Mouse (Mus musculus): ENCODE measurements around the gene Wdr37. TPM values are rescaled to one million over a fixed set of nuclear protein-coding genes. Genes with fewer than 3 reads are reported as not detected.
A peak's percentile ranks its signal among the peaks of the same experiment; 100 is the strongest.

Gene Wdr37
- polyA plus RNA-seq, 2 experiments = 4.1 to 7.2 TPM

DNA sequence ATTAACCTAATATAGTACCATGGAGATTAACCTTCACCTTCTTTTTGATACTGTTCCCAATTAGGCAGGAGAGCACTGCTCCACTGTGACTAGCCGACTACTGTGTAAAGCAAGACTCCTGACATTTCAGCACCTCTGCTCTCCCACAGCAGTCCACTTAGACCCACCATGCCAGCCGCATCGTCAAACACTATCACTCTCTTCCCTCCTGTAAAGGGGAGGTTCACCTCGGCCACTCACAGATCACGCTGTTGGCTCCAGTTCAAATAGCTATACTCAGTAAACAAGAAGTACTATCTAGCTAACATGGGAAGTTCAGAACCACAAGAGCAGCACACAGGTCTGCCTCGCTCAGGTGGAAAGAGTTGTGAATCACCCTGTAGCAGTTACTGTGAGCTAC, 13.3 kb downstream of the Wdr37 start:
- Histone ChIP-seq H3K27me3 (ENCODE audit: control insufficient read depth, insufficient read depth, low read length) (no peaks in the 10 kb centered on the region), H3K4me2 (ENCODE audit: low read depth) (no peak overlapping the region), H3K27ac (no peak overlapping the region), H3K36me3 (replicated peaks; ENCODE audit: control insufficient read depth, insufficient read depth, low read depth) (peaks cover 23% of the 10 kb centered on the region), H3K9me3 (ENCODE audit: control insufficient read depth, low read length) (no peaks in the 10 kb centered on the region), H3K9ac (replicated peaks) (no peak overlapping the region), H3K4me3 (ENCODE audit: insufficient read depth in 1 of 2, low read depth in 2 of 2, low read length in 2 of 2) (no peak overlapping the region), H3K4me1 (replicated peaks; ENCODE audit: control insufficient read depth in 2 of 2, insufficient read depth in 2 of 2, low read length in 1 of 2) (no peaks in the 10 kb centered on the region)
- TF ChIP-seq CTCF (IDR thresholded peaks at IDR 0.05; ENCODE audit: low read depth) = no peak
- ATAC-seq (ENCODE audit: insufficient read depth) (no peak), DNase-seq (ENCODE audit: low read depth in 3 of 3, low spot score in 3 of 3) (no peak)
- 71% methylated on average over 6 of the region's 6 CpGs for WGBS (ENCODE audit: insufficient replicate concordance)

DNA sequence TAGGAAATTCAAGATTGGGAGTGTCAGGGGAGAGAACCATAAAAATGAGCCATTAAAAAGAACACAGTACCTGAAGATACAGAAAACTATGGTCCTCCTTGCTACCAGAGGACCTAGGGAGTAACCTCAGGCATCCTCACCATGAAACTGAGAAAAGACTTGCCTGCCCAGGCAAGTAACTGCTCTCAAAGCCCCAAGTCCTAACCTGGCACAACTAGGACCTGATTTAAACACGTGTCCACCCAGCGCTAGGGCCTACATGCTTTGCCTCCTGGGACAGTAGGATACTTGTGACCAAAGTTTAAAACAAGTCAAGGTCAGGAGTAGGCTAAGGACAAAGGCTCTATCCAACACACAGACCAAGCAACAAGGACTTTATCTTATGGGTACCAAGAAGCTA, 16.9 kb downstream of the Wdr37 start:
- Histone ChIP-seq H3K9me3 (ENCODE audit: control insufficient read depth, low read length) (no peaks in the 10 kb centered on the region), H3K4me3 (ENCODE audit: insufficient read depth in 1 of 2, low read depth in 2 of 2, low read length in 2 of 2) (no peak overlapping the region), H3K27me3 (ENCODE audit: control insufficient read depth, insufficient read depth, low read length) (no peaks in the 10 kb centered on the region), H3K4me1 (replicated peaks; ENCODE audit: control insufficient read depth in 2 of 2, insufficient read depth in 2 of 2, low read length in 1 of 2) (peaks cover 2% of the 10 kb centered on the region in 2 experiments; a peak in 2 of 4 replicates), H3K4me2 (ENCODE audit: low read depth) (no peak overlapping the region), H3K9ac (replicated peaks) (no peak overlapping the region), H3K27ac (no peak overlapping the region), H3K36me3 (replicated peaks; ENCODE audit: control insufficient read depth, insufficient read depth, low read depth) (peaks cover 23% of the 10 kb centered on the region)
- DNase-seq (ENCODE audit: low read depth in 3 of 3, low spot score in 3 of 3) (no peak), ATAC-seq (ENCODE audit: insufficient read depth) (no peak)
- 89% methylated on average over 2 of the region's 2 CpGs for WGBS (ENCODE audit: insufficient replicate concordance)
- TF ChIP-seq CTCF (IDR thresholded peaks at IDR 0.05; ENCODE audit: low read depth) (no peak), EP300 (IDR thresholded peaks at IDR 0.05; ENCODE audit: low read depth) (no peak)

DNA sequence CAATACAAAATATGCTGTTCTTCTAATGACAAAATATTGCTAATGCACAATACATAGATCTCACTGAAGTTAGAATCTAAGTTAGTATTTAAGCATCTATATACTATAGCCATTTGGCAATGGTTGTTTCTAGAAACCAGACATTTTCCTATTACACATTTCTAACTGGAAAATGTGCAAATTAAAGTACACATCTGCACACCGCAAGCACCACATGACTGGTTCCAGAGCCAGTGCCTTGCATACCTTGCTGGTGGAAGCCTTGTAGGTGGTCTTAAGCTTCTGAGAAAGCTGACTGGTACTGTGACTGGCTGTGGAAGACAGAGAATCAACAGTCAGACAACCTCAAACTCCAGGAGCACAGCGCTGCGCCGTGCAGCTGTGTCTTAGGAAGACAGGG, 18.3 kb downstream of the Wdr37 start:
- H3K4me1 ChIP-seq (replicated peaks; ENCODE audit: control insufficient read depth in 2 of 2, insufficient read depth in 2 of 2, low read length in 1 of 2) = peaks cover 6 to 8% of the 10 kb centered on the region in 2 experiments; a peak in 2 of 4 replicates
- no peak overlapping the region for H3K27ac ChIP-seq
- H3K36me3 ChIP-seq (replicated peaks; ENCODE audit: control insufficient read depth, insufficient read depth, low read depth) = peaks cover 23% of the 10 kb centered on the region
- no peak for TF ChIP-seq CTCF (IDR thresholded peaks at IDR 0.05; ENCODE audit: low read depth)
- no peak for TF ChIP-seq EP300 (IDR thresholded peaks at IDR 0.05; ENCODE audit: low read depth)
- WGBS (ENCODE audit: insufficient replicate concordance) = 91% methylated on average over 4 of the region's 4 CpGs
- ATAC-seq (ENCODE audit: insufficient read depth) = no peak
- H3K4me2 ChIP-seq (ENCODE audit: low read depth) = no peak overlapping the region
- H3K27me3 ChIP-seq (ENCODE audit: control insufficient read depth, insufficient read depth, low read length) = no peaks in the 10 kb centered on the region
- no peak overlapping the region for H3K4me3 ChIP-seq (ENCODE audit: insufficient read depth in 1 of 2, low read depth in 2 of 2, low read length in 2 of 2)
- H3K9me3 ChIP-seq (ENCODE audit: control insufficient read depth, low read length) = no peaks in the 10 kb centered on the region
- no peak for DNase-seq (ENCODE audit: low read depth in 3 of 3, low spot score in 3 of 3)
- H3K9ac ChIP-seq (replicated peaks) = no peak overlapping the region

DNA sequence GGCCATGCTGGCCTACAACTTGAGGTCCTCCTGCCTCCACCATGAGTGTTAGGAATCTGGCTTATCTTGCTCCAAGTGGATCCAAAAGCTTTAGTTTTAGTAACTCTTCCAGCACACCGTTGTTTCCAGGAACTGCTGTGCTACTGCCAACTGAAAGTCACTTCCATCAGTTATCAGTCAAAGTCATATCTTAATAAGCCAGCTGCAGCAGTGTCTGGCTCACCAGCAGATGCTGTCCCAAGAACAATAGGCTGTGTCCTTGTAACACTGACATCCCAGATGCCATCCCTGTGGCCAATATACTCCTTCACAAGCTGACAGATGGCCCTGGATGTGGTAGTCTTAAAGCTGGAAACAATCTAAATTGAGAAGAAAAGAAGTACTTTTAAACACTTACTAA, 22.4 kb downstream of the Wdr37 start:
- no peak for TF ChIP-seq CTCF (IDR thresholded peaks at IDR 0.05; ENCODE audit: low read depth)
- peak; percentile 69 for TF ChIP-seq EP300 (IDR thresholded peaks at IDR 0.05; ENCODE audit: low read depth)
- H3K27me3 ChIP-seq (ENCODE audit: control insufficient read depth, insufficient read depth, low read length) = no peaks in the 10 kb centered on the region
- DNase-seq (ENCODE audit: low read depth in 3 of 3, low spot score in 3 of 3) = peak; percentile 26 to 37 (median 36)
- H3K36me3 ChIP-seq (replicated peaks; ENCODE audit: control insufficient read depth, insufficient read depth, low read depth) = peaks cover 29% of the 10 kb centered on the region
- no peak overlapping the region for H3K4me3 ChIP-seq (ENCODE audit: insufficient read depth in 1 of 2, low read depth in 2 of 2, low read length in 2 of 2)
- peak; percentile 87 for ATAC-seq (ENCODE audit: insufficient read depth)
- no peaks in the 10 kb centered on the region for H3K9me3 ChIP-seq (ENCODE audit: control insufficient read depth, low read length)
- no peak overlapping the region for H3K27ac ChIP-seq
- peaks cover 6 to 8% of the 10 kb centered on the region in 2 experiments; a peak in 2 of 4 replicates for H3K4me1 ChIP-seq (replicated peaks; ENCODE audit: control insufficient read depth in 2 of 2, insufficient read depth in 2 of 2, low read length in 1 of 2)
- WGBS (ENCODE audit: insufficient replicate concordance) = 18% methylated on average over 1 of the region's 1 CpGs
- no peak overlapping the region for H3K4me2 ChIP-seq (ENCODE audit: low read depth)
- H3K9ac ChIP-seq (replicated peaks) = no peak overlapping the region

DNA sequence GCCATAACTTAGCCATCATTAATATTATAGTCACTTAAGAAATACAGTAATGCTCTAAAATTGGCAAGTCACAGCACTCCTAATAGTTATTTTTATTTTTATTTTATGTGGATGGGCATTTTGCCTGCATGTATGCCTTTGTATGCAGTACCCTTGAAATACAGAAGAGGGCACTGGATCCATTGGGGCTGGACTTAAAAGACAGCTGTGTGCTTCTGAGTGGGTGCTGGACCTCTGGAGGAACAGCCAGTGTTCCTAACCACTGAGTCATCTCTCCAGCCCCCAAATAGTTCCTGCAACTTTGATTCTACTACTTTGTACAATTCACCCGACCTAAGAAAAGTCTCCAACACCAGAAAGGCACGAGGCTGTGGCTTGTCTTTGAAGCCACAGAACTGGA, 24.0 kb downstream of the Wdr37 start:
- Histone ChIP-seq H3K4me2 (ENCODE audit: low read depth) (no peak overlapping the region), H3K4me3 (ENCODE audit: insufficient read depth in 1 of 2, low read depth in 2 of 2, low read length in 2 of 2) (no peak overlapping the region), H3K9me3 (ENCODE audit: control insufficient read depth, low read length) (no peaks in the 10 kb centered on the region), H3K27me3 (ENCODE audit: control insufficient read depth, insufficient read depth, low read length) (no peaks in the 10 kb centered on the region), H3K9ac (replicated peaks) (no peak overlapping the region), H3K36me3 (replicated peaks; ENCODE audit: control insufficient read depth, insufficient read depth, low read depth) (peaks cover 20% of the 10 kb centered on the region), H3K4me1 (replicated peaks; ENCODE audit: control insufficient read depth in 2 of 2, insufficient read depth in 2 of 2, low read length in 1 of 2) (peaks cover 6 to 8% of the 10 kb centered on the region in 2 experiments; a peak in 2 of 4 replicates), H3K27ac (no peak overlapping the region)
- no peak for ATAC-seq (ENCODE audit: insufficient read depth)
- DNase-seq (ENCODE audit: low read depth in 3 of 3, low spot score in 3 of 3) = no peak
- 30% methylated on average over 2 of the region's 2 CpGs for WGBS (ENCODE audit: insufficient replicate concordance)
- TF ChIP-seq EP300 (IDR thresholded peaks at IDR 0.05; ENCODE audit: low read depth) (no peak), CTCF (IDR thresholded peaks at IDR 0.05; ENCODE audit: low read depth) (peak; percentile 68)

Data from liver, embryonic 14.5 days (tissue).